Mouse (Mus musculus) right cerebral cortex, postnatal 36 days (tissue): ENCODE data around the gene Zap70.

ENCODE experiments used
- DNase-seq, 2 experiments: peaks; one replicate each; pipeline ENCODE4 v3.0.0; 2022; ENCODE audit warnings: low spot score in 2 of 2, mixed read lengths in 1 of 2

The Zap70 gene

GRCm38 (mm10) chr1:36830913-36831866 lies 69.6 kb downstream of the Zap70 start:
- no peak for DNase-seq
